In genomic region chr1:8173196-8173595, GRCm38 (mm10) we compare ENCODE assay signal across 21 mouse cellular contexts.
A peak's percentile ranks its signal among the peaks of the same experiment; 100 is the strongest.
DNase-seq lines count a peak whose midpoint lies in the region; ATAC-seq and TF ChIP-seq lines count a peak whose summit lies in the region.
"Had no signal": no experiment of that assay in that cellular context is flagged by ENCODE, and none has a peak within 500 bp of the region (broad histone marks: within the 10 kb centered on the region; RNA-seq: fewer than 3 reads in every experiment).

No protein-coding gene starts in this region.

- H3K27me3 ChIP-seq in MEL (ENCODE audit: control insufficient read depth in 1 of 2, insufficient read depth in 2 of 2, low read length in 2 of 2), result no peaks in the 10 kb centered on the region
- no peaks in the 10 kb centered on the region for H3K27me3 ChIP-seq in intestine, postnatal 0 days (replicated peaks; ENCODE audit: control insufficient read depth, insufficient read depth, low read length)
- H3K27me3 ChIP-seq: CH12.LX, Patski had no signal

- peak; percentile 65 to 75 for TF ChIP-seq EP300 in MEL (IDR thresholded peaks at IDR 0.05; ENCODE audit: low read depth in 1 of 2, low read length in 2 of 2)

- no peak for TF ChIP-seq CTCF in MEL (IDR thresholded peaks at IDR 0.05 in 2 of 3, conservative IDR thresholded peaks at IDR 0.05 in 1 of 3; ENCODE audit: control insufficient read depth in 1 of 3, insufficient read depth in 1 of 3, low read depth in 2 of 3, low read length in 3 of 3, poor library complexity in 1 of 3, severe bottlenecking in 1 of 3)
- TF ChIP-seq CTCF in intestine, postnatal 0 days (IDR thresholded peaks at IDR 0.05; ENCODE audit: low read depth), result no peak

- H3K9ac ChIP-seq in MEL (ENCODE audit: control insufficient read depth, low read depth, low read length, poor library complexity, severe bottlenecking), result no peak overlapping the region
- no peak overlapping the region for H3K9ac ChIP-seq in intestine, postnatal 0 days (ENCODE audit: low read depth, low read length)

- H3K4me3 ChIP-seq in MEL (ENCODE audit: control insufficient read depth in 1 of 2, insufficient read depth in 1 of 2, low read depth in 2 of 2, low read length in 2 of 2), result no peak overlapping the region
- H3K4me3 ChIP-seq in intestine, postnatal 0 days (ENCODE audit: low read depth, low read length), result no peak overlapping the region

- H3K79me2 ChIP-seq in MEL (ENCODE audit: control insufficient read depth, insufficient read depth, low read length, poor library complexity), result no peaks in the 10 kb centered on the region

- H3K36me3 ChIP-seq in MEL (ENCODE audit: control insufficient read depth in 1 of 2, insufficient read depth in 2 of 2, low read length in 2 of 2), result peaks cover 0 to 2% of the 10 kb centered on the region in 2 experiments; a peak in 2 of 4 replicates
- no peaks in the 10 kb centered on the region for H3K36me3 ChIP-seq in intestine, postnatal 0 days (ENCODE audit: control insufficient read depth, insufficient read depth)
- H3K36me3 ChIP-seq: G1E had no signal

- DNase-seq in MEL (ENCODE audit: low read depth, low spot score), result peak; percentile 69
- DNase-seq in MEL-GATA-1-ER (ENCODE audit: extremely low read depth, low read depth), result peak; percentile 1
- DNase-seq in lung, postnatal 25 days (ENCODE audit: low spot score), result no peak
- DNase-seq: adrenal gland, adult 2 months; adrenal gland, adult 8-10 months; adrenal gland, postnatal 10 days; adrenal gland, postnatal 14 days; adrenal gland, postnatal 25 days; adrenal gland, postnatal 36 days; B cell, adult 2 months; cerebellum, adult 11 months; cerebellum, adult 11-12 months; cerebellum, adult 18-20 months; cerebellum, adult 2 months; cerebellum, adult 8-10 months had no signal

- no peak for TF ChIP-seq RAD21 in MEL (IDR thresholded peaks at IDR 0.05; ENCODE audit: low read depth, low read length)

- no peaks in the 10 kb centered on the region for H3K9me3 ChIP-seq in MEL (replicated peaks; ENCODE audit: insufficient read depth, low read length)
- no peaks in the 10 kb centered on the region for H3K9me3 ChIP-seq in intestine, postnatal 0 days (ENCODE audit: control insufficient read depth)
- H3K9me3 ChIP-seq: G1E had no signal

- no peak for ATAC-seq in intestine, postnatal 0 days
- ATAC-seq: activated CD4-positive, CD25-positive, alpha-beta regulatory T cell, adult 4 months; CD4-positive, CD25-positive, alpha-beta regulatory T cell, adult 4 months; Patski had no signal

- no peak overlapping the region for H3K27ac ChIP-seq in MEL (ENCODE audit: control insufficient read depth, low read depth, low read length)
- no peak overlapping the region for H3K27ac ChIP-seq in intestine, postnatal 0 days (ENCODE audit: low read depth, low read length)

- TF ChIP-seq POLR2A in MEL (IDR thresholded peaks at IDR 0.05; ENCODE audit: control insufficient read depth in 1 of 2, insufficient read depth in 1 of 2, low read depth in 1 of 2, low read length in 2 of 2, poor library complexity in 1 of 2), result no peak

- no peak overlapping the region for H3K4me2 ChIP-seq in intestine, postnatal 0 days (replicated peaks; ENCODE audit: low read depth)

- no peaks in the 10 kb centered on the region; a peak in 1 of 4 replicates for H3K4me1 ChIP-seq in MEL (ENCODE audit: control insufficient read depth in 1 of 2, insufficient read depth in 2 of 2, low read length in 2 of 2)
- no peaks in the 10 kb centered on the region for H3K4me1 ChIP-seq in intestine, postnatal 0 days (replicated peaks; ENCODE audit: control insufficient read depth, insufficient read depth, low read length)

TF ChIP-seq in MEL, 35 proteins besides CTCF, POLR2A, EP300 and RAD21:
- TF ChIP-seq KAT2A (conservative IDR thresholded peaks at IDR 0.05; ENCODE audit: low read depth, low read length), result no peak
- TF ChIP-seq MYC (IDR thresholded peaks at IDR 0.05; ENCODE audit: low read depth, low read length), result peak; percentile 57; the same call in 1 of the 2 replicates
- no peak for TF ChIP-seq MYB (IDR thresholded peaks at IDR 0.05; ENCODE audit: low read depth, low read length)
- TF ChIP-seq TAL1 (IDR thresholded peaks at IDR 0.05; ENCODE audit: low read length), result 0 out of 2 replicates have a peak, but pooled peaks have one; percentile 19
- peak; percentile 21; the same call in 1 of the 2 replicates for TF ChIP-seq ETS1 (IDR thresholded peaks at IDR 0.05; ENCODE audit: low read depth, low read length)
- TF ChIP-seq GATA1 (IDR thresholded peaks at IDR 0.05; ENCODE audit: low read depth, low read length), result peak; percentile 62; the same call in 1 of the 2 replicates
- TF ChIP-seq MAX (IDR thresholded peaks at IDR 0.05; ENCODE audit: low read length), result peak; percentile 24; the same call in 1 of the 2 replicates
